Mouse (Mus musculus): ENCODE measurements around the gene Sox5. TPM values are rescaled to one million over a fixed set of nuclear protein-coding genes. Genes with fewer than 3 reads are reported as not detected.

Gene Sox5
- polyA plus RNA-seq, 2 experiments: 1.6 to 1.7 TPM

DNA sequence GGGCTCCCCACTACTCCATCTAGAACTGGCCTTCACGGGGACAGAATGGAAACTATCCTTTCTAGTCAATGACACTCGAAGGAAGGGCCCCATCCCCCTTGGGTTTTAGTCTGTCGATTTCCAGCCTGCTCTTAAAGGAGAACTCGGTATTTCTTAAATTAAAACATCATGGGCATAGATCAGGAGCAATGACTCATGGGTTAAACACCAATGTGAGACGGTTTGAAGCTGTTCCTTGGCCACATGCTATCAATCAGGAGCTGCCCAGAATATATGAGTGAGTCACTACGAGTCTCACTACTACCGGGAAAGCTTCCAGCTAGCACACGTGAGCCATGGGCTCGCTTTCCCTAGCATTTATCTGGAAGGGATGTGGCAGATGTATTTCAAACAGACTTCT, 707.0 kb downstream of the Sox5 start:
- WGBS (ENCODE audit: insufficient replicate concordance): 63% methylated on average over 9 of the region's 9 CpGs
- Histone ChIP-seq H3K27ac (no peak overlapping the region), H3K9me3 (ENCODE audit: control insufficient read depth, low read length) (no peaks in the 10 kb centered on the region), H3K9ac (replicated peaks) (no peak overlapping the region), H3K4me3 (ENCODE audit: insufficient read depth in 1 of 2, low read depth in 2 of 2, low read length in 2 of 2) (no peak overlapping the region), H3K36me3 (replicated peaks; ENCODE audit: control insufficient read depth, insufficient read depth, low read depth) (no peaks in the 10 kb centered on the region), H3K27me3 (ENCODE audit: control insufficient read depth, insufficient read depth, low read length) (no peaks in the 10 kb centered on the region), H3K4me1 (replicated peaks; ENCODE audit: control insufficient read depth in 2 of 2, insufficient read depth in 2 of 2, low read length in 1 of 2) (no peaks in the 10 kb centered on the region), H3K4me2 (ENCODE audit: low read depth) (no peak overlapping the region)
- no peak for DNase-seq (ENCODE audit: low read depth in 3 of 3, low spot score in 3 of 3)
- no peak for TF ChIP-seq EP300 (IDR thresholded peaks at IDR 0.05; ENCODE audit: low read depth)
- ATAC-seq (ENCODE audit: insufficient read depth): no peak

DNA sequence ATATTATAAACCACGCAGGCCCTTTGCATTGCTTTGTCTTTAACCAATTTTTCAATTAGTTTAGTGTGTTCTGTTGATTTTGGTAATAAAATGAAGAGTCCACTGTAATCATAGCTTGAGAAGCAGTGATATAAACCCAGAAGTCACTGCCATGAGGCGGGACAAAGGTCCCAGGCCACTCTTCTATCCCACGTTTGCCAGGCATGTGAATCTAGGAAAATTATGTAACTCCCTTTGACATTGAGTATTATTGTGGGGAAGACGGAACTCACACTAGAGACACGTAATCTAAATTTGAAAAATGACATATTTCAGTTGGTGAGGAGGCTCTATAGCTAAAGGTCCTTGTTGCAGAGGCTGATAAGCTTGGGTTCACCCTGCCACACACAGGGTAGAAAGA, 711.3 kb downstream of the Sox5 start:
- H3K4me1 ChIP-seq (replicated peaks; ENCODE audit: control insufficient read depth in 2 of 2, insufficient read depth in 2 of 2, low read length in 1 of 2): no peaks in the 10 kb centered on the region
- H3K9ac ChIP-seq (replicated peaks): no peak overlapping the region
- H3K27ac ChIP-seq: no peak overlapping the region
- TF ChIP-seq CTCF (IDR thresholded peaks at IDR 0.05; ENCODE audit: low read depth) (no peak), EP300 (IDR thresholded peaks at IDR 0.05; ENCODE audit: low read depth) (no peak)
- DNase-seq (ENCODE audit: low read depth in 3 of 3, low spot score in 3 of 3) (no peak), ATAC-seq (ENCODE audit: insufficient read depth) (no peak)
- no peaks in the 10 kb centered on the region for H3K9me3 ChIP-seq (ENCODE audit: control insufficient read depth, low read length)
- no peaks in the 10 kb centered on the region for H3K27me3 ChIP-seq (ENCODE audit: control insufficient read depth, insufficient read depth, low read length)
- no peak overlapping the region for H3K4me2 ChIP-seq (ENCODE audit: low read depth)
- WGBS (ENCODE audit: insufficient replicate concordance): 56% methylated on average over 5 of the region's 5 CpGs
- H3K4me3 ChIP-seq (ENCODE audit: insufficient read depth in 1 of 2, low read depth in 2 of 2, low read length in 2 of 2): no peak overlapping the region
- H3K36me3 ChIP-seq (replicated peaks; ENCODE audit: control insufficient read depth, insufficient read depth, low read depth): no peaks in the 10 kb centered on the region

DNA sequence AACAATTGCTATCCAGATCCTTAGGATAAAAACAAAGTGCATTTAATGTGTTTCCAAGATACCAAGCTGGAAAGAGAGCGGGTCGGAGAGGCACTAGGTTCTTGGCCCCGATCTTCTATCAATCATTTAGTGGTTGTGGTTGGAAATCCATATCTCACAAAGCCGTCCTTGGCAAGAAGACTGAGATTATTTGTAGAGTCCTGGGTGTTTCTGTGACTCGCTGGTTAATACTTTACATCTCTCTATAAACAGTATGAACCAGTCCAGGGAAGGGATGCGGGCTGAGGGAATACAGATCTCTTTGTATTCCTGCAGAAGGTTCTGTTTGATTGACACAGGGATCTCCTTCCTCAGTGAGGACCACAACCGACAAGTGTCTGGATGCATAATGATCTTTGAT, 714.3 kb downstream of the Sox5 start:
- Histone ChIP-seq H3K36me3 (replicated peaks; ENCODE audit: control insufficient read depth, insufficient read depth, low read depth) (no peaks in the 10 kb centered on the region), H3K4me1 (replicated peaks; ENCODE audit: control insufficient read depth in 2 of 2, insufficient read depth in 2 of 2, low read length in 1 of 2) (no peaks in the 10 kb centered on the region), H3K9me3 (ENCODE audit: control insufficient read depth, low read length) (no peaks in the 10 kb centered on the region), H3K27me3 (ENCODE audit: control insufficient read depth, insufficient read depth, low read length) (no peaks in the 10 kb centered on the region), H3K4me3 (ENCODE audit: insufficient read depth in 1 of 2, low read depth in 2 of 2, low read length in 2 of 2) (no peak overlapping the region), H3K27ac (no peak overlapping the region), H3K9ac (replicated peaks) (no peak overlapping the region), H3K4me2 (ENCODE audit: low read depth) (no peak overlapping the region)
- no peak for TF ChIP-seq EP300 (IDR thresholded peaks at IDR 0.05; ENCODE audit: low read depth)
- no peak for TF ChIP-seq CTCF (IDR thresholded peaks at IDR 0.05; ENCODE audit: low read depth)
- ATAC-seq (ENCODE audit: insufficient read depth) (no peak), DNase-seq (ENCODE audit: low read depth in 3 of 3, low spot score in 3 of 3) (no peak)
- WGBS (ENCODE audit: insufficient replicate concordance): 55% methylated on average over 7 of the region's 7 CpGs

DNA sequence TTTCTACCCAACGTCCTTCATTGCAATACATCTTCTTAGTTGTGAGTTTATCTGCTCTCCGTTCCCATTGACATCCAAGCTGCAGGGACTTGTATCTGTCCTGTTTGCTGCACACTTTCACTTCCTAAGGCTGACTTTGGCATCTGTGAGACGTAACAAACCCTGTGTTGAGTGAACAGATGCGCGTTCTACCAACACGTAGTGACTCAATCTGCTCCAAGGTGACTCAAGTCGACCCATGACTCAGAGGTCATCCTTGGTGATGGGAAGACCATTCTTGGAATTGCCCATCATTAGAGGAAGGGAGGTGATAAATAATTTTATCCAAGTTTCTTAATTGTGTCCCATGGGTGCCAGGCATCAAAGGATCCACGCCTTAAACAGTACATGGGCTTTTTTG, 719.3 kb downstream of the Sox5 start:
- no peak overlapping the region for H3K4me3 ChIP-seq (ENCODE audit: insufficient read depth in 1 of 2, low read depth in 2 of 2, low read length in 2 of 2)
- H3K27me3 ChIP-seq (ENCODE audit: control insufficient read depth, insufficient read depth, low read length): no peaks in the 10 kb centered on the region
- H3K27ac ChIP-seq: no peak overlapping the region
- H3K4me2 ChIP-seq (ENCODE audit: low read depth): no peak overlapping the region
- 61% methylated on average over 8 of the region's 8 CpGs for WGBS (ENCODE audit: insufficient replicate concordance)
- TF ChIP-seq EP300 (IDR thresholded peaks at IDR 0.05; ENCODE audit: low read depth) (no peak), CTCF (IDR thresholded peaks at IDR 0.05; ENCODE audit: low read depth) (no peak)
- DNase-seq (ENCODE audit: low read depth in 3 of 3, low spot score in 3 of 3) (no peak), ATAC-seq (ENCODE audit: insufficient read depth) (no peak)
- H3K9me3 ChIP-seq (ENCODE audit: control insufficient read depth, low read length): no peaks in the 10 kb centered on the region
- no peaks in the 10 kb centered on the region for H3K4me1 ChIP-seq (replicated peaks; ENCODE audit: control insufficient read depth in 2 of 2, insufficient read depth in 2 of 2, low read length in 1 of 2)
- no peaks in the 10 kb centered on the region for H3K36me3 ChIP-seq (replicated peaks; ENCODE audit: control insufficient read depth, insufficient read depth, low read depth)
- no peak overlapping the region for H3K9ac ChIP-seq (replicated peaks)

DNA sequence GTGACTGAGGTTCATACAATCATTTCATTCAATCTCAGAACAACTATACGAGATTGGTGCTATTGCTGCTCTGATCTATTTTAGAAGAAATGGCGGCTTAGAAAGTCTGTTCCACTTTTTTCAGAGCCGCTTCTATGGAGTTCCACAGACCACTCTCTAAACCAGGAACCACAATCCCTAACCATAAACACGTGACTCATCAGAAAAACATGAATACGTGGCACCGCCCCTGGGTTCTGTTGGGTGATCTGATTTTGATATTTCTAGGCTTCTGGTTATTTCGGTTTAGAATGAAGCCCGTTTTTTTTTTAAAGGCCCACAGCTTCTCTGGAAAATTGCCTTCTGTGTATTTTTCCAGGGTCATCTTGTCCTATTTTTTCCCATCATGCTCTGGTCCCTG, 720.0 kb downstream of the Sox5 start:
- Histone ChIP-seq H3K4me3 (ENCODE audit: insufficient read depth in 1 of 2, low read depth in 2 of 2, low read length in 2 of 2) (no peak overlapping the region), H3K4me1 (replicated peaks; ENCODE audit: control insufficient read depth in 2 of 2, insufficient read depth in 2 of 2, low read length in 1 of 2) (no peaks in the 10 kb centered on the region), H3K9me3 (ENCODE audit: control insufficient read depth, low read length) (no peaks in the 10 kb centered on the region), H3K27me3 (ENCODE audit: control insufficient read depth, insufficient read depth, low read length) (no peaks in the 10 kb centered on the region), H3K9ac (replicated peaks) (no peak overlapping the region), H3K36me3 (replicated peaks; ENCODE audit: control insufficient read depth, insufficient read depth, low read depth) (no peaks in the 10 kb centered on the region), H3K4me2 (ENCODE audit: low read depth) (no peak overlapping the region), H3K27ac (no peak overlapping the region)
- DNase-seq (ENCODE audit: low read depth in 3 of 3, low spot score in 3 of 3) (no peak), ATAC-seq (ENCODE audit: insufficient read depth) (no peak)
- 58% methylated on average over 8 of the region's 8 CpGs for WGBS (ENCODE audit: insufficient replicate concordance)
- TF ChIP-seq CTCF (IDR thresholded peaks at IDR 0.05; ENCODE audit: low read depth) (no peak), EP300 (IDR thresholded peaks at IDR 0.05; ENCODE audit: low read depth) (no peak)

Measured in liver, embryonic 14.5 days (tissue).